In genomic region chr3:90221123-90221522, GRCm38 (mm10) we compare ENCODE assay signal across 8 mouse cellular contexts. TPM values are rescaled to one million over a fixed set of nuclear protein-coding genes. Genes with fewer than 3 reads are reported as not detected.
DNase-seq lines count a peak whose midpoint lies in the region; ATAC-seq and TF ChIP-seq lines count a peak whose summit lies in the region.

No protein-coding gene starts in this region.

- peak overlapping the region; percentile 89 for H3K27ac ChIP-seq in heart, embryonic 10.5 days
- peak overlapping the region; percentile 81 for H3K27ac ChIP-seq in heart, postnatal 0 days (ENCODE audit: low read depth)
- no peak overlapping the region for H3K27ac ChIP-seq in liver, embryonic 16.5 days (ENCODE audit: low read length)

- intact Hi-C loops in heart, postnatal 25 days (cut with DNase I) = loop anchor here (5.0 kb wide), 1 partner anchor 41 kb away; no protein-coding TSS in a partner anchor
- intact Hi-C loops in left cerebral cortex, postnatal 4 days (cut with DNase I) = loop anchor here (5.0 kb wide), 1 partner anchor 151 kb away; no protein-coding TSS in a partner anchor

- no peaks in the 10 kb centered on the region for H3K27me3 ChIP-seq in heart, embryonic 10.5 days (ENCODE audit: insufficient read depth, poor library complexity, severe bottlenecking)
- peaks cover 3% of the 10 kb centered on the region; the same call in 1 of the 2 replicates for H3K27me3 ChIP-seq in E14TG2a.4 (ENCODE audit: insufficient read depth, low read length)
- no peaks in the 10 kb centered on the region for H3K27me3 ChIP-seq in heart, postnatal 0 days (ENCODE audit: control insufficient read depth, insufficient read depth, low read length)
- no peaks in the 10 kb centered on the region; the same call in 1 of the 2 replicates for H3K27me3 ChIP-seq in liver, embryonic 16.5 days (ENCODE audit: control insufficient read depth, insufficient read depth, low read depth, low read length)

- 16% methylated on average over 5 of the region's 5 CpGs for WGBS in heart, embryonic 10.5 days
- 16% methylated on average over 5 of the region's 5 CpGs for WGBS in heart, postnatal 0 days
- 17% methylated on average over 5 of the region's 5 CpGs for WGBS in liver, embryonic 16.5 days (ENCODE audit: insufficient replicate concordance)

- peaks cover 29% of the 10 kb centered on the region for H3K4me1 ChIP-seq in heart, embryonic 10.5 days
- H3K4me1 ChIP-seq in E14TG2a.4 (replicated peaks; ENCODE audit: low read depth, low read length) = peaks cover 55% of the 10 kb centered on the region
- 0 out of 2 replicates have a peak, but pooled peaks cover 4% of the 10 kb centered on the region for H3K4me1 ChIP-seq in heart, postnatal 0 days (ENCODE audit: control insufficient read depth, insufficient read depth)
- H3K4me1 ChIP-seq in liver, embryonic 16.5 days (ENCODE audit: control insufficient read depth, low read depth, low read length) = peaks cover 20% of the 10 kb centered on the region

- ATAC-seq in heart, postnatal 0 days (ENCODE audit: insufficient read depth, low read depth) = no peak
- no peak for ATAC-seq in liver, embryonic 16.5 days (ENCODE audit: low read depth)

- TF ChIP-seq EP300 in heart, postnatal 0 days (IDR thresholded peaks at IDR 0.05; ENCODE audit: low read depth) = no peak

- H3K4me2 ChIP-seq in heart, postnatal 0 days (ENCODE audit: low read depth, low read length) = peak overlapping the region; percentile 82
- peak overlapping the region; percentile 75 for H3K4me2 ChIP-seq in liver, embryonic 16.5 days (ENCODE audit: low read depth, low read length)

- no peaks in the 10 kb centered on the region for H3K9me3 ChIP-seq in heart, embryonic 10.5 days
- no peaks in the 10 kb centered on the region for H3K9me3 ChIP-seq in E14TG2a.4 (ENCODE audit: low read length)
- no peaks in the 10 kb centered on the region for H3K9me3 ChIP-seq in heart, postnatal 0 days (replicated peaks; ENCODE audit: control insufficient read depth, low read length)
- H3K9me3 ChIP-seq in liver, embryonic 16.5 days (replicated peaks; ENCODE audit: control insufficient read depth, low read length) = no peaks in the 10 kb centered on the region

- peaks cover 32% of the 10 kb centered on the region for H3K36me3 ChIP-seq in heart, embryonic 10.5 days
- H3K36me3 ChIP-seq in E14TG2a.4 (ENCODE audit: insufficient read depth, low read length) = no peaks in the 10 kb centered on the region
- H3K36me3 ChIP-seq in heart, postnatal 0 days (replicated peaks; ENCODE audit: control insufficient read depth, insufficient read depth, low read length) = peaks cover 13% of the 10 kb centered on the region; the same call in 1 of the 2 replicates
- no peaks in the 10 kb centered on the region for H3K36me3 ChIP-seq in liver, embryonic 16.5 days (ENCODE audit: control insufficient read depth, insufficient read depth)

- H3K9ac ChIP-seq in heart, postnatal 0 days (replicated peaks; ENCODE audit: low read depth, low read length) = peak overlapping the region; percentile 77
- peak overlapping the region; percentile 65; the same call in 1 of the 2 replicates for H3K9ac ChIP-seq in liver, embryonic 16.5 days (ENCODE audit: low read depth, low read length)

- TF ChIP-seq CTCF in E14TG2a.4 (conservative IDR thresholded peaks at IDR 0.05; ENCODE audit: low read length) = no peak
- no peak for TF ChIP-seq CTCF in heart, postnatal 0 days (IDR thresholded peaks at IDR 0.05; ENCODE audit: low read depth)

- no peak for DNase-seq in heart, embryonic 10.5 days (ENCODE audit: low spot score)
- DNase-seq in heart, postnatal 25 days (ENCODE audit: low spot score) = no peak
- no peak for DNase-seq in heart, postnatal 0 days (ENCODE audit: low spot score)
- no peak for DNase-seq in cerebellum, adult 9-10 months
- no peak for DNase-seq in left cerebral cortex, adult 9 months (ENCODE audit: low spot score in 2 of 2)
- DNase-seq in left cerebral cortex, postnatal 4 days = no peak

- peak overlapping the region; percentile 72 for H3K4me3 ChIP-seq in heart, embryonic 10.5 days
- peak overlapping the region; percentile 74 for H3K4me3 ChIP-seq in E14TG2a.4 (replicated peaks; ENCODE audit: low read length)
- H3K4me3 ChIP-seq in heart, postnatal 0 days (ENCODE audit: low read depth, low read length) = peak overlapping the region; percentile 62
- peak overlapping the region; percentile 60 for H3K4me3 ChIP-seq in liver, embryonic 16.5 days (ENCODE audit: low read depth, low read length)

RNA-seq across cellular contexts. Expression of gene Rab13, which starts 7.6 kb away (rescaled TPM):
- polyA plus RNA-seq in heart, embryonic 10.5 days (2016; fragmentation: Nextera tagmentation; extraction: Ambion mirVana) = 27.9 and 29.2 TPM in 2 replicates
- 1 to 10 TPM; 6.0 to 7.9 TPM for total RNA-seq in heart, postnatal 25 days (2021)
- 9.7 and 13.7 TPM in 2 replicates for total RNA-seq in heart, postnatal 0 days (2014; rRNA removed; ENCODE audit: low replicate concordance)
- 17.9 and 18.2 TPM in 2 replicates for polyA plus RNA-seq in heart, postnatal 0 days (2015; fragmentation: Nextera tagmentation; extraction: Ambion mirVana)
- polyA plus RNA-seq in liver, embryonic 16.5 days (2015; fragmentation: Nextera tagmentation; extraction: Ambion mirVana) = 3.8 and 4.1 TPM in 2 replicates
- 10 to 100 TPM; 11.5 to 12.1 TPM for total RNA-seq in left cerebral cortex, postnatal 4 days (2021)

RNA-seq across cellular contexts. Expression of gene Rps27, which starts 7.7 kb away (rescaled TPM):
- polyA plus RNA-seq in heart, embryonic 10.5 days (2016; fragmentation: Nextera tagmentation; extraction: Ambion mirVana) = 807 and 845 TPM in 2 replicates
- 1,000 to 10,000 TPM in 1 of 2 experiments, 100 to 1,000 TPM in 1; 993 to 1,012 TPM for total RNA-seq in heart, postnatal 25 days (2021)
- total RNA-seq in heart, postnatal 0 days (2014; rRNA removed; ENCODE audit: low replicate concordance) = 3,347 and 4,005 TPM in 2 replicates
- polyA plus RNA-seq in heart, postnatal 0 days (2015; fragmentation: Nextera tagmentation; extraction: Ambion mirVana) = 908 and 957 TPM in 2 replicates
- polyA plus RNA-seq in liver, embryonic 16.5 days (2015; fragmentation: Nextera tagmentation; extraction: Ambion mirVana) = 555 and 627 TPM in 2 replicates
- 1,000 to 10,000 TPM; 1,145 to 1,256 TPM for total RNA-seq in left cerebral cortex, postnatal 4 days (2021)

RNA-seq across cellular contexts. Expression of gene Jtb, which starts 10.3 kb away (rescaled TPM):
- 75.1 and 92.0 TPM in 2 replicates for polyA plus RNA-seq in heart, embryonic 10.5 days (2016; fragmentation: Nextera tagmentation; extraction: Ambion mirVana)
- total RNA-seq in heart, postnatal 25 days (2021) = 10 to 100 TPM; 49.0 to 50.7 TPM
- total RNA-seq in heart, postnatal 0 days (2014; rRNA removed; ENCODE audit: low replicate concordance) = 78.5 and 87.2 TPM in 2 replicates
- polyA plus RNA-seq in heart, postnatal 0 days (2015; fragmentation: Nextera tagmentation; extraction: Ambion mirVana) = 116 TPM in 2 replicates
- polyA plus RNA-seq in liver, embryonic 16.5 days (2015; fragmentation: Nextera tagmentation; extraction: Ambion mirVana) = 35.7 and 37.7 TPM in 2 replicates
- 10 to 100 TPM; 42.7 to 53.0 TPM for total RNA-seq in left cerebral cortex, postnatal 4 days (2021)

RNA-seq across cellular contexts. Expression of gene Creb3l4, which starts 22.2 kb away (rescaled TPM):
- polyA plus RNA-seq in heart, embryonic 10.5 days (2016; fragmentation: Nextera tagmentation; extraction: Ambion mirVana) = 2.1 and 2.2 TPM in 2 replicates
- not detected for total RNA-seq in heart, postnatal 25 days (2021)
- 2.4 TPM in 1 of 2 replicates, not detected in the other for total RNA-seq in heart, postnatal 0 days (2014; rRNA removed; ENCODE audit: low replicate concordance)
- polyA plus RNA-seq in heart, postnatal 0 days (2015; fragmentation: Nextera tagmentation; extraction: Ambion mirVana) = 1.2 TPM in 2 replicates
- 0.35 and 0.41 TPM in 2 replicates for polyA plus RNA-seq in liver, embryonic 16.5 days (2015; fragmentation: Nextera tagmentation; extraction: Ambion mirVana)
- total RNA-seq in left cerebral cortex, postnatal 4 days (2021) = under 1 TPM; 0.24 to 0.28 TPM

RNA-seq across cellular contexts. Expression of gene Slc39a1, which starts 26.8 kb away (rescaled TPM):
- polyA plus RNA-seq in heart, embryonic 10.5 days (2016; fragmentation: Nextera tagmentation; extraction: Ambion mirVana) = 51.3 and 79.6 TPM in 2 replicates
- 10 to 100 TPM; 83.7 to 84.3 TPM for total RNA-seq in heart, postnatal 25 days (2021)
- 157 and 158 TPM in 2 replicates for total RNA-seq in heart, postnatal 0 days (2014; rRNA removed; ENCODE audit: low replicate concordance)
- 93.3 and 95.5 TPM in 2 replicates for polyA plus RNA-seq in heart, postnatal 0 days (2015; fragmentation: Nextera tagmentation; extraction: Ambion mirVana)
- polyA plus RNA-seq in liver, embryonic 16.5 days (2015; fragmentation: Nextera tagmentation; extraction: Ambion mirVana) = 30.0 and 33.5 TPM in 2 replicates
- total RNA-seq in left cerebral cortex, postnatal 4 days (2021) = 10 to 100 TPM; 41.2 TPM
